Mouse (Mus musculus) liver, adult 2 months (tissue): ENCODE results near the gene Hpse2. TPM values are rescaled to one million over a fixed set of nuclear protein-coding genes. Genes with fewer than 3 reads are reported as not detected.

ENCODE experiments used
- DNase-seq: peaks from one replicate; pipeline ENCODE4 v3.0.0-alpha.2; 2011; ENCODE audit warnings: low read depth, low spot score; ENCODE audit errors: extremely low read depth
- H3K27ac ChIP-seq: fragments of 200-500 bp; replicated peaks from 2 replicates; pipeline ENCODE4 v1.5.1; 2012; ENCODE audit warnings: low read depth, mild to moderate bottlenecking, control low read depth, inconsistent platforms, low read length; ENCODE audit not compliant: insufficient read depth
- H3K27me3 ChIP-seq: fragments of 200-500 bp; 2 replicates; pipeline ENCODE4 v1.6.1; 2012; ENCODE audit warnings: mild to moderate bottlenecking, moderate library complexity, low read length, inconsistent platforms; ENCODE audit not compliant: control insufficient read depth, insufficient read depth
- H3K36me3 ChIP-seq: fragments of 200-500 bp; 2 replicates; pipeline ENCODE4 v1.6.1; 2012; ENCODE audit warnings: low read length, inconsistent platforms; ENCODE audit not compliant: control insufficient read depth, insufficient read depth
- H3K4me1 ChIP-seq: fragments of 200-500 bp; 2 replicates; pipeline ENCODE4 v1.6.1; 2011; ENCODE audit warnings: low read length; ENCODE audit not compliant: control insufficient read depth, insufficient read depth
- H3K4me3 ChIP-seq: fragments of 200-500 bp; 2 replicates; pipeline ENCODE4 v1.5.1; 2011; ENCODE audit warnings: low read depth, mild to moderate bottlenecking, control low read depth, low read length, moderate library complexity; ENCODE audit not compliant: insufficient read depth
- H3K79me2 ChIP-seq: fragments of 200-500 bp; 2 replicates; pipeline ENCODE4 v1.6.1; 2012; ENCODE audit warnings: inconsistent platforms, mild to moderate bottlenecking, low read length, moderate library complexity; ENCODE audit not compliant: control insufficient read depth, insufficient read depth
- H3K9ac ChIP-seq: fragments of 200-500 bp; 2 replicates; pipeline ENCODE4 v1.6.1; 2012; ENCODE audit warnings: low read depth, mild to moderate bottlenecking, control low read depth, inconsistent platforms, low read length
- CTCF ChIP-seq: fragments of 200-500 bp; IDR thresholded peaks from 2 replicates; pipeline ENCODE4 v1.5.1; 2011; ENCODE audit warnings: low read depth, low read length, control low read depth
- POLR2A ChIP-seq: fragments of 200-500 bp; IDR thresholded peaks from 2 replicates; pipeline ENCODE4 v1.6.1; 2011; ENCODE audit warnings: low read length, control low read depth; ENCODE audit not compliant: insufficient read depth; ENCODE audit errors: extremely low read depth
- WGBS: fragments of 180-500 bp; shearing (Covaris S2); methylation state at CpG from one replicate; pipeline ENCODE4 v1.1.7; 2018; 5-methylcytosine and 5-hydroxymethylcytosine counted together
- polyA plus RNA-seq: library from polyadenylated mRNA; depleted of rRNA; stranded (reverse); fragments of >200 nt; gene quantifications from 2 replicates; pipeline ENCODE4 v1.2.3, GENCODE M21; 2012; rRNA removed
- total RNA-seq: library from RNA; depleted of rRNA; stranded (reverse); fragments of >200 nt; gene quantifications from 2 replicates; pipeline ENCODE4 v1.2.3, GENCODE M21; 2014; rRNA removed

Hpse2 gene
- total and polyA plus RNA-seq, 2 experiments: not detected

DNA sequence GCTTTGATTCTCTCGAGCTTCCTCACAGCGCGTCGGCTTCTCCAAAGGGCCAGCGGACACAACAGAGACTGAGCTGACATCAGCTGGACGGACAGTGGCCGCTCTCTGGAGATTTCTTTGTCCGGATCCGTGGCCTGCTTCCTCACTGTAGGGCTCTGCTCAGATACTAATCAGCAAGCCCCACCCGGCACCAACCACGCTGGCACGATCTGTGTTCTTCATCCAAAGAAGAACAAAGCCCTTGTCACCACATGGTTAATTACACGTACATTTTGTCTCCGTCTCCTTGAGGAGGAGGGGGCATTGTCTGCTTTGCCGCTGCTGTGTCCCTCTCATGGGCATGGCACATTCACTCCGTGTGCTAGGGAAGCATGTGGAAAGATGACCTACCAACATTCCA lies 644.9 kb downstream of the Hpse2 start:
- Histone ChIP-seq H3K9ac (no peak overlapping the region), H3K27me3 (no peaks in the 10 kb centered on the region), H3K27ac (no peak overlapping the region), H3K4me3 (no peak overlapping the region), H3K36me3 (no peaks in the 10 kb centered on the region), H3K4me1 (peaks cover 10% of the 10 kb centered on the region), H3K79me2 (no peaks in the 10 kb centered on the region)
- TF ChIP-seq POLR2A (no peak), CTCF (no peak)
- WGBS: 90% methylated on average over 16 of the region's 16 CpGs
- no peak for DNase-seq

DNA sequence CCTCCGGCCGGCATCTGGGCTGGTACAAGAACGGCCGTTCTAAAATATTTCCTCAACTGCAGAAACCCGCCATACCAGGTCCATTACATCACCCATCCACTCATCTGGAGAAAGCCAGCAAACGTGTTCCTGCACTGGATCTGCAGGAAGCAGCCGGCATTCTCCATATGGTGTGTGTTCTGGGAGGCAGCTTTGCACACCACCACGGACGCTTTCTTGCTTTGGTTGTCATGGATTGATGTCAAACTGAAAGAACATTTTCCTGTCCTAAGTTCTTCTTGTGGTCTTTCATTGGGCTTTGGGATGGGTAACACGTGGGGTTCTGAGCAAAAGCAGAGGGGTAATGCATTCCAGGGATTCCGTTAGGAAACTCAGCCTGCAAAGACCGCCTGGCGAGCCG lies 646.3 kb downstream of the Hpse2 start:
- no peaks in the 10 kb centered on the region for H3K36me3 ChIP-seq
- H3K27me3 ChIP-seq: no peaks in the 10 kb centered on the region
- H3K79me2 ChIP-seq: no peaks in the 10 kb centered on the region
- H3K9ac ChIP-seq: no peak overlapping the region
- H3K4me3 ChIP-seq: no peak overlapping the region
- TF ChIP-seq CTCF (no peak), POLR2A (no peak)
- peaks cover 10% of the 10 kb centered on the region for H3K4me1 ChIP-seq
- WGBS: 89% methylated on average over 14 of the region's 14 CpGs
- DNase-seq: no peak
- no peak overlapping the region for H3K27ac ChIP-seq

DNA sequence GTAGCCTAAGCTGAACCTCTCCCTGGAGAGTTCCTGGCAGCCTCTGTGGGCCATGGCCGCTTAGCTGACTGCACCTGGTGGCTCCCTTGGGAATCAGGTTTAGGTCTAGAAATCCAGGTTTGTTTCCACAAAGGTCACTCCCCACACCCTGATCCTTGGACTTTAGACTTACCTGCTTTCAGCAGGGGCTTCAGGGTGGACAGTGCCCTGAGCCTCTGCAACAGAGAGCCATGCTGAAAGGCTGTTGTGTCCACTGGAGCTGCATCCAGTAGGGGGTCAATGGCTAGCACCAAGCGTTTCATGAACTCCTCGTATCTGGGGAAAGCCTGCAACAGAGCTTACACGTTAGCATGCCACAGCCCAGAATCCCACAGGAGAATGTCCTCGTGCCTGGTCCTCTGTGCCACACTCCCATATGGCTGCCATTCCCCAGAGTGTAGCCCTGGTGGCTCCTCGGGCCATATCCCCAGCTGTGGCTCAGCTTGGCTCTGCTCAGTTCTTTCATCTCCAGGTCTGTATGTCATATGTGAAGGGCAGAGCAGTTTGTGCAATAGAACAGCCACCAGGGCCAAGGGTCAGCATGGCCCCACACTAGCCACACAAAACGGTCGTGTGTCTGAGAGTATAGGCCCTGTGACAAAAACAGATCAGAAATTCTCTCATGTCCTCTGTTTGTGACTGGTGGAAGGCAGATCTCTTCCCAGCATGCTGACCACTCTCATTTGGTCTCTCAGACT lies 647.8 kb downstream of the Hpse2 start:
- Histone ChIP-seq H3K9ac (no peak overlapping the region), H3K27me3 (no peaks in the 10 kb centered on the region), H3K4me1 (peaks cover 10% of the 10 kb centered on the region), H3K27ac (no peak overlapping the region), H3K4me3 (no peak overlapping the region), H3K36me3 (no peaks in the 10 kb centered on the region), H3K79me2 (no peaks in the 10 kb centered on the region)
- 35% methylated on average over 8 of the region's 8 CpGs for WGBS
- peak; percentile 64 for DNase-seq
- TF ChIP-seq CTCF (no peak), POLR2A (no peak)

DNA sequence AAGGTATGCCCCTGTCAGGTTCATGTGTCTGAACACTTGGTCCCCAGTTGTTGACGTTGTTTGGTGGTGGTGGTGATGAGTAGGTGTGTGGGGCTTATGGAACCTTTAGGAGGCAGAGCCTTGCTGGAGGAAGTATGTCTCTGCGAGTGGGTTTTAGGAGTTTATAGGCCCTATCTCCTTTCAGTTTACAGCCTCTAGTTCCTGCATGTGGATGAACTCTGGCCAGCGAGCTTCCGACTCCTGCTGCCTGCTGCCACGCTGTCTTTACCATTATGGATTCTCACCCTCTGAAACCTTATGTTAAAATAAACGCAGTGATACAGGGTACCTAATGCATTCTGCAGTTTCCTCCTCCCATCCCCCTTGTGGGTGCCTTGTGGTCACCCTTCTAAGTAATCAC lies 648.4 kb downstream of the Hpse2 start:
- Histone ChIP-seq H3K27ac (no peak overlapping the region), H3K27me3 (no peaks in the 10 kb centered on the region), H3K36me3 (no peaks in the 10 kb centered on the region), H3K4me1 (peaks cover 10% of the 10 kb centered on the region), H3K9ac (no peak overlapping the region), H3K79me2 (no peaks in the 10 kb centered on the region), H3K4me3 (no peak overlapping the region)
- TF ChIP-seq CTCF (no peak), POLR2A (no peak)
- 82% methylated on average over 6 of the region's 6 CpGs for WGBS
- DNase-seq: no peak

DNA sequence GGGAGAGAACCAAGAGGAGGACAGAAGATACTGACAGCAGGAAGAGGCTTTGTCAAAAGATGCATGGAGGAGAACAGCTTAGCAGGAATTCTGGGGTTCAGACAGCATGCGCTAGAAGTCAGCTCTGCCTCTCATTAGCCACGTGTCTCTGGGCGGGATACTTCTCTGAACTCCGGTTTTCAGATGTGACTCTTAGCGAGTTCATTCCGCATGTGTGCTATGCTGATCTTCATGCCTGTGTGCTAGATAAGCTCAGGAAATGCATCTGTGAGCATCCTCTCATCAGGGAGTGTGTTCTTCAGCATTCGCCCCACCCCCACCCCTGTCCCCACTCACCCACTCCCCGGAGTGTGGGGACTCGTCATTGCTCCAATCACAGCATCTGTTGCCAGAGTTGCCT lies 650.4 kb downstream of the Hpse2 start:
- H3K79me2 ChIP-seq: no peaks in the 10 kb centered on the region
- H3K36me3 ChIP-seq: no peaks in the 10 kb centered on the region
- TF ChIP-seq CTCF (no peak), POLR2A (no peak)
- peaks cover 10% of the 10 kb centered on the region for H3K4me1 ChIP-seq
- no peak overlapping the region for H3K4me3 ChIP-seq
- DNase-seq: no peak
- H3K27ac ChIP-seq: no peak overlapping the region
- 83% methylated on average over 9 of the region's 9 CpGs for WGBS
- H3K27me3 ChIP-seq: no peaks in the 10 kb centered on the region
- no peak overlapping the region for H3K9ac ChIP-seq

Other genes starting within 250 kb of the Hpse2 start
- 0.18 and 0.20 TPM in 2 replicates for gene Cnnm1, start 52.1 kb upstream of the Hpse2 start, total RNA-seq
- 0.05 and 0.11 TPM in 2 replicates for gene Cnnm1, start 52.1 kb upstream of the Hpse2 start, polyA plus RNA-seq
- gene Got1, start 136.2 kb upstream of the Hpse2 start, total RNA-seq: 206 and 278 TPM in 2 replicates
- gene Got1, start 136.2 kb upstream of the Hpse2 start, polyA plus RNA-seq: 272 and 286 TPM in 2 replicates
- not detected in 2 replicates for gene Nkx2-3, start 224.0 kb upstream of the Hpse2 start, total RNA-seq
- 0.05 TPM in 1 of 2 replicates, not detected in the other for gene Nkx2-3, start 224.0 kb upstream of the Hpse2 start, polyA plus RNA-seq